Mouse (Mus musculus) intestine, postnatal 0 days (tissue): Measurements from ENCODE around the gene Iqcj. TPM values are rescaled to one million over a fixed set of nuclear protein-coding genes. Genes with fewer than 3 reads are reported as not detected.

Experiments
- ATAC-seq: fragments of 200-750 bp; cut with Nextera tagmentation; 2 replicates; pipeline ENCODE4 v1.8.0; 2017; ENCODE audit warnings: mild to moderate bottlenecking, moderate TSS enrichment, moderate library complexity
- H3K27ac ChIP-seq: fragments of 300-500 bp; sonication (generic); 2 replicates; pipeline ENCODE4 v1.5.1; 2014; ENCODE audit warnings: mild to moderate bottlenecking, low read depth, low read length, moderate library complexity
- H3K27me3 ChIP-seq: fragments of 300-500 bp; sonication (generic); replicated peaks from 2 replicates; pipeline ENCODE4 v1.6.1; 2014; ENCODE audit warnings: low read length, mixed read lengths; ENCODE audit not compliant: control insufficient read depth, insufficient read depth
- H3K36me3 ChIP-seq: fragments of 300-500 bp; sonication (generic); 2 replicates; pipeline ENCODE4 v1.6.1; 2014; ENCODE audit warnings: mild to moderate bottlenecking, moderate library complexity; ENCODE audit not compliant: control insufficient read depth, insufficient read depth
- H3K4me1 ChIP-seq: fragments of 300-500 bp; sonication (generic); replicated peaks from 2 replicates; pipeline ENCODE4 v1.6.1; 2014; ENCODE audit warnings: antibody characterized with exemption, low read length, mixed read lengths; ENCODE audit not compliant: control insufficient read depth, insufficient read depth
- H3K4me2 ChIP-seq: fragments of 300-500 bp; sonication (generic); replicated peaks from 2 replicates; pipeline ENCODE4 v1.6.1; 2014; ENCODE audit warnings: low read depth, mild to moderate bottlenecking, moderate library complexity
- H3K4me3 ChIP-seq: fragments of 300-500 bp; sonication (generic); 2 replicates; pipeline ENCODE4 v1.5.1; 2014; ENCODE audit warnings: low read depth, low read length
- H3K9ac ChIP-seq: fragments of 300-500 bp; sonication (generic); 2 replicates; pipeline ENCODE4 v1.6.1; 2014; ENCODE audit warnings: mild to moderate bottlenecking, low read depth, low read length
- H3K9me3 ChIP-seq: fragments of 300-500 bp; sonication (generic); 2 replicates; pipeline ENCODE4 v1.6.1; 2016; ENCODE audit warnings: mixed run types; ENCODE audit not compliant: control insufficient read depth
- CTCF ChIP-seq: sonication (generic); IDR thresholded peaks from 2 replicates; pipeline ENCODE4 v1.5.1; 2016; ENCODE audit warnings: low read depth, mild to moderate bottlenecking, control low read depth, antibody characterized with exemption, moderate library complexity
- WGBS: fragments of 180-500 bp; shearing (Covaris S2); extraction: QIAGEN DNeasy Blood & Tissue Kit; methylation state at CpG from one replicate; pipeline ENCODE4 v1.1.7; 2014; 5-methylcytosine and 5-hydroxymethylcytosine counted together
- polyA plus RNA-seq: library from polyadenylated mRNA; unstranded; fragments of >200 nt; fragmentation: Nextera tagmentation; extraction: Ambion mirVana; gene quantifications from 2 replicates; pipeline ENCODE4 v1.2.1, GENCODE M21; 2015

Iqcj gene
- polyA plus RNA-seq, 1 experiment from 2014 or later: not detected

DNA sequence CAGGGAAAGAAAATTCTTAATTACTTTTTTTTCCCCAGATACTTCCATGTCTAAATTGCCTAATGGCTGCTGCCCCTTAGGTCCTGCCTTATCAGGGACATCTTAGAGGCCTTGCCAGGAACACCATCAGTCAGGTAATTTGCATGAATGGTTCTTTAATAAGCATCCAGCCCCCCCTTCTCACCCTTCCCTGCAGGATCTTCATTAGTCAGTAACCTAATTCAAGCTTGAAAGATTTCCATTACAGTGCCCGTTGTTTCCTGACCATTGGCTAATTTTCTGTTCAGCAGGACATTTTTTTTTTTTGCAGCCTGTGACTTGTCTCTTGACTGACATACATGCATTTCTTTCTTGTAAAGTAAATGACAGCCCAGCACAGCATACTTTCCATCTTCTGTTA is 123.8 kb downstream of the Iqcj start:
- WGBS: 74% methylated on average over 1 of the region's 1 CpGs
- Histone ChIP-seq H3K4me2 (no peak overlapping the region), H3K4me3 (no peak overlapping the region), H3K27ac (no peak overlapping the region), H3K9ac (no peak overlapping the region), H3K9me3 (no peaks in the 10 kb centered on the region), H3K4me1 (no peaks in the 10 kb centered on the region), H3K36me3 (no peaks in the 10 kb centered on the region), H3K27me3 (no peaks in the 10 kb centered on the region)
- TF ChIP-seq CTCF: no peak
- ATAC-seq: no peak

- TF ChIP-seq CTCF: no peak
- WGBS: 74% methylated on average over 4 of the region's 4 CpGs
- H3K27me3 ChIP-seq: no peaks in the 10 kb centered on the region
- H3K9ac ChIP-seq: no peak overlapping the region
- no peak for ATAC-seq
- no peaks in the 10 kb centered on the region for H3K9me3 ChIP-seq
- no peak overlapping the region for H3K4me2 ChIP-seq
- H3K36me3 ChIP-seq: no peaks in the 10 kb centered on the region
- H3K4me1 ChIP-seq: no peaks in the 10 kb centered on the region
- H3K4me3 ChIP-seq: no peak overlapping the region
- no peak overlapping the region for H3K27ac ChIP-seq
Measured at GRCm38 (mm10) chr3:68019401-68019800, 127.4 kb downstream of the Iqcj start.

DNA sequence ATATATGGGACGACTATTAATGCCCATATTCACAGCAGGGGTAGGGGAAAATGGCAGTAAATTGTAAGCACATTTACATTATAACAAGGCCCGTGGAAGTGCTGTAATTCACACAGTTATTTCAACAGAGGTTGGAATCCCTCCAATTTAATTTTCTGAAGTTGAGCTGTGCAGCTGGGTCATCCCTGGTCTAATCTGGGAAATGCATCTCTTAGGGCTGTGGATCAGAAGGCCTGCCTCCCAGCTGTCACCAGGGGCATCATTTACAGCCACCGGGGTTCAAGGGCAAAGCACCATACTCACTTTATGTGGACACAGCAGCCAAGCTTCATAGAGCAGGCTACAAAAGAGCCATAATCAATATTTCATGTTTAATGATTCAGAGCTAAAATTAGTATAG is 144.1 kb downstream of the Iqcj start:
- no peak overlapping the region for H3K9ac ChIP-seq
- no peak for ATAC-seq
- H3K27ac ChIP-seq: no peak overlapping the region
- no peak for TF ChIP-seq CTCF
- no peaks in the 10 kb centered on the region for H3K9me3 ChIP-seq
- no peak overlapping the region for H3K4me3 ChIP-seq
- WGBS: 59% methylated on average over 3 of the region's 3 CpGs
- H3K36me3 ChIP-seq: no peaks in the 10 kb centered on the region
- no peaks in the 10 kb centered on the region for H3K27me3 ChIP-seq
- H3K4me2 ChIP-seq: no peak overlapping the region
- H3K4me1 ChIP-seq: no peaks in the 10 kb centered on the region

DNA sequence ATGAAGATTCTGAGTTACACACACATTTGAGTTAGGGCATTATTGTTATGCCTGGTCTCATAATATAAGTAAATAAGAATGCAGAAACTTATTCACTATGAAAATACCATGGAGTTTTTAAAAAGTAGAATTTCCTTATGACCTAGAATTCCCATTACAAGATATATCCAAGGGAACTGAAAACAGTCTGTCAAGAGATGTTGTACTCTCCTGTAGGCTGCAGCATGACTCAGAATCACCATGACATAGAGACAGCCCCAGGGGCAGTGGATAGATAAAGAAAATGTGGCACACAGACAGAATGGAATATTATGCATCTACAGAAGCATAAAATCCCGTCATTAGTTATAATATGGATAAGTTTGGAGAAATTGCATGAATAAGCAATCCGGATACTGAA is 150.9 kb downstream of the Iqcj start:
- TF ChIP-seq CTCF: no peak
- WGBS: 88% methylated on average over 2 of the region's 2 CpGs

DNA sequence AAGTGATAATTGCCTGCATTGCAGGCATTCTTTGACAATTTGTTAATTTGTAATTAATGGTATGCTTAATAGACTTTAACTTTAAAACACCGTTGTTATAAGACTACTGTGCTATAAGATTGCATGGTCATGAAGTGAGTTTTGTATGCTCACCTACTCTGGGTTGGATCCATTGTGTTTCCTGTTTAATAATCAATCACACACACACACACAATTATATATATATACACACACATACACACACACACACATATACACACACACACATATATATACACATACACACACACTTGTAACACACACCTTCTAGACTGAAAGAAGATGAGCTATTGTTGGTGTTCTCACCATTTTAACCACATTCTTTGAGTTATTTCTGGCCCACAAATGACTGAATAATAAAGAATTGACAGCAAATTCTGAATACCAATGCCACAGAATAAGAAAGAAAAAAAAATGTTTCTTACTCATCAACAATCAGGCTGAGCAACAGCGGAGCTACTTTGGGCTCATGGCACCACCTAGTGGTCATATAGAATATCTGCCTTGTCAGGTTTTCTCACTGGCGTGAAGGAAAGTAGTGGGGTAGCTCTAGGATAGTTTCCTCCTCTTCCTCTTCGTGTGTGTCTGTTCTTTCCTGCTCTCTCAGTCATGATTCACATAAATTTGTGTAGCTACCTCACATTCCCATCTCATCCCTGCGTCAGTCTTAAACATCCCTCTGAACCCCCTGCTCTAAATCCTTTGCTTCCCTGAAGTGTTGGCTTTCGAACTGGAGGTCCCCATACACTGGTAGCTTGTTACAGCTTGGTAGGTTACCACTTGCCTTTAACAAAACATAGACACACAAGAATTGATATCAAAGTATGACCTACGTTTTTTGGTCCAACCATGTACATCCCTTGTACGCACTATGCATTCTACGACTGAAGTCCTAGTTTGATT is 153.7 kb downstream of the Iqcj start:
- no peak overlapping the region for H3K27ac ChIP-seq
- no peak overlapping the region for H3K4me2 ChIP-seq
- no peak for ATAC-seq
- 48% methylated on average over 9 of the region's 9 CpGs for WGBS
- peak; percentile 89 for TF ChIP-seq CTCF
- no peak overlapping the region for H3K9ac ChIP-seq
- no peaks in the 10 kb centered on the region for H3K4me1 ChIP-seq
- no peak overlapping the region for H3K4me3 ChIP-seq
- no peaks in the 10 kb centered on the region for H3K36me3 ChIP-seq
- no peaks in the 10 kb centered on the region for H3K27me3 ChIP-seq
- no peaks in the 10 kb centered on the region for H3K9me3 ChIP-seq

More for the DNA sequence above, 150.9 kb downstream of the Iqcj start:
- no peaks in the 10 kb centered on the region for H3K36me3 ChIP-seq
- no peak for ATAC-seq
- no peak overlapping the region for H3K27ac ChIP-seq
- no peak overlapping the region for H3K9ac ChIP-seq
- H3K9me3 ChIP-seq: no peaks in the 10 kb centered on the region
- H3K4me2 ChIP-seq: no peak overlapping the region
- H3K27me3 ChIP-seq: no peaks in the 10 kb centered on the region
- no peak overlapping the region for H3K4me3 ChIP-seq
- H3K4me1 ChIP-seq: no peaks in the 10 kb centered on the region

GRCm38 (mm10) chr3:68053538-68053937 is 161.5 kb downstream of the Iqcj start:
- H3K9me3 ChIP-seq: no peaks in the 10 kb centered on the region
- TF ChIP-seq CTCF: peak; percentile 72
- H3K4me2 ChIP-seq: no peak overlapping the region
- H3K27me3 ChIP-seq: no peaks in the 10 kb centered on the region
- ATAC-seq: no peak
- H3K4me1 ChIP-seq: no peaks in the 10 kb centered on the region
- H3K4me3 ChIP-seq: no peak overlapping the region
- H3K27ac ChIP-seq: no peak overlapping the region
- 50% methylated on average over 2 of the region's 2 CpGs for WGBS
- no peaks in the 10 kb centered on the region for H3K36me3 ChIP-seq
- no peak overlapping the region for H3K9ac ChIP-seq
